Mouse (Mus musculus) kidney, adult 9 months (tissue): Measurements from ENCODE around the gene Nme7.

Source experiments
- DNase-seq: peaks from one replicate; pipeline ENCODE4 v3.0.0; 2022

Nme7 gene

DNA sequence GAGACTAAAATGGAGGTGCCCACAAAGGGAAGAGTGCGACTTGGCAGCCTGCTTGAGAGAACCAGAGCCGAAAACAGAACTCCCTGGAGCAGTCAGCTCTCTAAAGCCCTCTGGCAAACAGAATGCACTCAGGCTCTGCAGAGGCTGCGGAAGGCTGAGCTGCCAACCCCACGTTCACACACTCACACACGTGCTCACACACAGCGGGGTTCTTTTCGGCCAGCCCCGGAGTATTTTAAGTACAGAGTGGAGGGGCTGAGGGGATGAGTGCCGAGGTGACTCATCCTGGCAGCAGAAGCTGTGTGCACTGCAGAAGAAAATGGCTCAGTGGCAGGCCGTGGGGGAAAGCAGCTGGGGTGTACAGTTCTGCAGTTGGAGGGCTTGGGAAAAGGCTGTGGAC, 157.8 kb downstream of the Nme7 start:
- peak; percentile 74 for DNase-seq

DNA sequence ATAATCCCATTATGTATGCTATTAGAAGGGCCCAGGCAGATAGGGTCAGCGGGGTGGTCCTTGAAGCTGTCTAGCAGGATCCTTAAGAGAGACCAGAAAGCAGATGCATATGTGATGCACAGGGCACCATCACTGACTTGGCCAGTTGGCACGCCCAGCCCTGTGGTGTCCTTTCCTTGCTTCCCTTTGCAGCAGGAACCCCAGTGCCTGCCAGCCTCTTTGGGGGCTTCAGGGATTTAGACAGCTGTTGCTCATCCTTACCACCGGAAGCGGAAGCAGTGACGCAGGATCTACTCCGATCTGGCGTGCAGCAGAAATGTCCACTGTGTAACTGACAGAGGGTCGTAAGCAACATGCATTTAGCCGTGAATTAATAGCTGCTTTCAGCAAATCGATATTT, 163.5 kb downstream of the Nme7 start:
- DNase-seq: no peak

- peak; percentile 48 for DNase-seq
Observed at GRCm38 (mm10) chr1:164468329-164468728, 164.4 kb downstream of the Nme7 start.

DNA sequence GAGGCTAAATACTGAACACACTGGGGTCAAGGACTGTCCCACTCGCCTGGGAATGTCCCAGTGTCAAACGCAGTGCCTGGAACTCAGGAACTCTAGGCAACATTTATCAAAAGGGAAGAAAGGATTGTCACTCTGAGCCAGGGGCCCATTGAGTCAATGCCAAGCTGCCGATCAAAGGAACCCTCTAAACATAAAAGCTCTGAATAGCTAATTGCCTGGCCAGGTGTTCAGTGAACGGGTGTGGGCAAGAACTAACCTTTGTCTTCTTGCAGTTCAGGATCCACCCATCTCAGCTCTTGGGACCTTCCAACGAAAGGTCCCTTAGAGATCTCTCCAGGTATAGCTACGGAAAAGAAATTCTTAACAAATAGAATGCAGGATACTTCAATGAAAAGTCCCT, 167.1 kb downstream of the Nme7 start:
- DNase-seq: peak; percentile 42

- DNase-seq: peak; percentile 92
Observed at GRCm38 (mm10) chr1:164471632-164472031, 167.7 kb downstream of the Nme7 start.

DNA sequence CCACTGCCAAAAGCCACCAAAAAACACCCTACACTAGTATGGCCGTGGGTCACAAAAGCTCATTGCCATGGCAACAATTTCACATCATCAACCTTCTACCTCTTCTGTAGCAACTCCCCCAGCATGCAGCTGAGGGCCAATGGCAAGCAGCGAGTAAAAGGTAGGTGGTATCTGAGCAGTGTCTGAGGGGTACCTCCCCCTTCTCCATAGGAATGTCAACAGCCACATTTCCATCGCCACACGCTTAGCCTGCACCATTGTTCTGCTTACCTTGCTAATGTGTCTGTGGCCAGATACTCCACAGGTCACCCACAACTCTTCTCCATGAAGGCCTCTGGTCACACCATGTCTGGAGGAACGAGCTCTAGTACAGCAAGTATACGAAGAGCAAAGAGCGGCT, 169.5 kb downstream of the Nme7 start:
- DNase-seq: no peak

DNA sequence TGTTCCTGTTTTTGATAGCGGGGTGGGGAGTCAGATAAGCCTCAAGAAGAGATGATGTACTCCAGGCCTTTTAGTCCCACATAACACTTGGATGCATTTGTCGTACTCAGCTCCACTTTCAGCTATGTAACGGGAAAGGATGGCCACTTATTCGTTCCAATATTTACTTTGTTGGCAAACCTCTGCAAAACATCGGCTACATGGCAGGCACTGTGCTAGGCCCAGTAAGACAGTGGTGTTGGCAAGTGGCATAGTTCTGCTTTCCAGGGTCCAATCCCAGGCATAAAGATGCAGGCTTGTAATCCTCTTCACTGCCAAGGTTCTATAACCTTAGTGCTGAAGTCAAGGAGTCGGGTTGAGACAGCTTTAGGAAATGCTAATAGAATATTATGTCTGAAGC, 170.4 kb downstream of the Nme7 start:
- no peak for DNase-seq

DNA sequence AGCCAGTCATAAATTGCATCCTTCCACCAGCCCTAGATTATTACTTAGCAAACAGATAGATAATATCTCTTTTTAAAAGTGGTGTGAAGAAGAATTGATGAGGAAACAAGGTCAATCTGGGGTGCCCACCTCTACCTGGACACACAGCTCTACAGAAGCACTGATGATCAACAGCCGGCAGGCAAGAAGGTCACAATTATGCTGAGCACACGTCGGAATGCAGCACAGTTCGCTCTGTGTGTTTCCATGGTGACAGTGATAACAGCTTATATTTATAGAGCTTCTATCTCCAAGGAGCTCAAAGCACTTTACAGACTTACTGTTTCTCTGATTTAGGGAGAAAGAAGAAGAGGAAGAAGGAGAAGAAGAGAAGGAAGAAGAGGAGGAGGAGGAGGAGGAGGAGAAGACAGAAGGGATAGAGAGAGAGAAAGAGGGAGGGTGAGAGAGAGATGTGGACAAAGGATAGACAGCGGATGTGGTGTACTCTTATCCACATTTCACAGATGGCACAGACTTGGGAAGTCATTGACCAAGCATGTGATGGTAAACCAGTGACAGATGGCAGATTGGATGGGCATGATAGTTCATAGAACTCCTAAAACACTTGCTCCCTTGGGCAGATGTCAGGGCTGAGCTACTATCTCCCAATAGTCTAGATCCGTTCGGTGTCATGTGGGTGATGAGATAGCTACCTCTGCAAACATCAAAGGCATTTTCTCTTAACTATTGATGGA, 171.0 kb downstream of the Nme7 start:
- DNase-seq: no peak

- DNase-seq: no peak
Observed at GRCm38 (mm10) chr1:164475895-164476294, 172.0 kb downstream of the Nme7 start.

- no peak for DNase-seq
Observed at GRCm38 (mm10) chr1:164480755-164481644, 177.1 kb downstream of the Nme7 start.

DNA sequence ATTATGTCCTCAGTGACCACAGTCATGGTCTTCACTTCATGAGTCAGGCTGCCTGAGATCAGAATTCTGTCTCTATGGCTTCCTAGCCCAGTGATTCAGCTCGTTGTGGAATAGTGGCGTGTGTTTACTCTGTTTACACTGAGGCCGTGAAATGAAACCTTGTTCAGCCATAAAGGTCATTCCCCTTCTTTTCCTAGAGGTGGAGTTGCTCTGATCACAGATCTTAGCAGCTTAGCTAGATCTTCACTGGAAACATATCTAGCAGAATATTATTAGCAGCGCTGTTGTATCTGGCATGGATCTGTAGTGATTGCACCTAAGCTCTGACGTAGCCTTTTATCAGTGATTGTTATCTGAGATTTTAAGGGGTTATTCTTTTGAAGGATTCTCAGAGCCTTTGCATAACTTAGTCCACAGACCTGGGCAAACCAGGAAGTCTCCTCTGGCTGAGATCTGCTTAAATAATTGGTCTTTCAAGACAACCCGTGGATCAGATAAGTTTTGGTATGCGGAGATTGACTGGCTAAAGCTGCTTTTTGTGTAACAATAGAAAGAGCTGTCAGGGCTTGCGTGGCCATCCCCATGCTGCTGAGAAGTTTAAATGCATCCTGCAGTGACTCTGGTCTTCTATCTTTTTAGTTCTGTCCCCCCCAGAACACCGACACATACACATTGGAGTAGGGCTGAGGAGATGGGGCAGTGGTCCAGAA, 177.9 kb downstream of the Nme7 start:
- DNase-seq: no peak

DNA sequence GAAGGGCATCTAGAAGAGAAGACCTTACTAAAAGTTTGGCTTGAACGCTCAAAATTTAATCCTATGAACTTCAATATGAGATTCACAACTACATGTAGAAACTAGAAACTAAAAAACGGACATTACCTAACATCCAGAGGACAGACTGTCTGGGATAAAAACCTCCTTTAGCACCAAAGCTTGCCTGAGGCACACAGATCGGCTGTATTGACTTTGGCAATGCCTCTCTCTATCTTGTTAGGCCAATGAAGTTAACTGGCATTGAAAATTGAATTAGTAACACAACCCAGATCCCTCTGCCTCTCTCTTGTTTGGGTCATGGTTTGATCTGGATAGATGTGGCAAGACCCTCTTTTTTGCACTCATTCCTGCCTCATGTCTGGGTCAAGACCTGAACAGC, 178.9 kb downstream of the Nme7 start:
- DNase-seq: no peak

DNA sequence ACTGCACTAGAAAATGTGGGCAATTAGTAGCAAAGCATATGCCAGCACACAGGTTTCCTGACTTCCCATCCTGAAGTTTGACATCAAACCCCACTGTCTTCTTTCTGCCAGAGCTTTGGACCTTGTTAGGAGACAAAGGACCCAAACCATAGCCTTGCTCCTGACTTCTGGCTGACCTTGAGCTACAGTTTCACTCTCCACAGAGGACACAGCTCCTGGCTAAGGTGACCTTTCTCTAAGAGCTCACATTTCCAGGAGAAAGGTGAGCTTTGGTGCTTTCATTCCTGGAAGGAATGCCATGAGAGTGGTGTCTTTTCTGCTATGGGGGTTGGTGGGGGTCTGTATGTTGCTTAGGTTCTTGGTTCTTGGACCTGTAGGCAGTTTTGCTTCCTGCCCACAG, 179.8 kb downstream of the Nme7 start:
- DNase-seq: no peak
